Mouse (Mus musculus) megakaryocyte-erythroid progenitor cell, adult 5-6 weeks (primary cell): ENCODE measurements around the gene Zbtb39. TPM values are rescaled to one million over a fixed set of nuclear protein-coding genes. Genes with fewer than 3 reads are reported as not detected.
"Not testable (repeated sequence)": the region's sequence is repeated elsewhere in the genome, so short reads cannot be mapped to it uniquely, and the experiment has no call there.

Experiments
- ATAC-seq: replicated peaks from 2 replicates; pipeline ENCODE4 v1.8.0; 2016; ENCODE audit warnings: mild to moderate bottlenecking, inconsistent platforms; ENCODE audit not compliant: severe bottlenecking, poor library complexity, low FRiP score, low TSS enrichment
- total RNA-seq, 2 experiments: library from RNA; stranded (forward) in 1 of 2; stranded (reverse) in 1 of 2; fragments of 200-1000, 215-1000 nt in 1 of 2; fragments of >200 nt in 1 of 2; fragmentation: Nextera tagmentation in 1 of 2; gene quantifications; 2 replicates each; pipeline ENCODE4 v1.2.3; 2014 to 2017

Zbtb39 gene
- total RNA-seq, 2 experiments from 2014 or later, result 3.4 to 6.9 TPM

- no peak for ATAC-seq
These were observed 4.9 kb upstream of the Zbtb39 start for GRCm38 (mm10) chr10:127734434-127734833.

DNA sequence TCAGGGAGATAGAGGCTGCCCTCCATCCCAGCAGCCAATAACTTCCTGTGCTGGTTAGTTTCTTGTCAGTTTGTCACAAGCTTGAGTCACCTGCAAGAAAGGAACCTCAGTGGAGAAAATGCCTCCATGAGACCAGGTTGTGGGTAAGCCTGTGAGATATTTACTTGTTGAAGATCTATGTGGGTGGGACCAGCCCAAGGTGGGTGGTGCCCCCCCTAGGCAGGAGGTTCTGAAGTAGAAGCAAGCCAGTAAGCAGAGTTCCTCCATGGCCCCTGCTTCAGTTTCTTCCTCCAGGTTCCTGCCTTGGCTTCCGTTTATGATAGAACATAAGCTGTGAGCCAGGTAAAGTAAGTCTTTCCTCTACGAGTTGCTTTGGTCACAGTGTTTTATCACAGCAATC is 3.1 kb upstream of the Zbtb39 start:
- no peak for ATAC-seq

GRCm38 (mm10) chr10:127736916-127737315 is 2.4 kb upstream of the Zbtb39 start:
- ATAC-seq, result no peak

GRCm38 (mm10) chr10:127737552-127737951 is 1.8 kb upstream of the Zbtb39 start:
- no peak for ATAC-seq

DNA sequence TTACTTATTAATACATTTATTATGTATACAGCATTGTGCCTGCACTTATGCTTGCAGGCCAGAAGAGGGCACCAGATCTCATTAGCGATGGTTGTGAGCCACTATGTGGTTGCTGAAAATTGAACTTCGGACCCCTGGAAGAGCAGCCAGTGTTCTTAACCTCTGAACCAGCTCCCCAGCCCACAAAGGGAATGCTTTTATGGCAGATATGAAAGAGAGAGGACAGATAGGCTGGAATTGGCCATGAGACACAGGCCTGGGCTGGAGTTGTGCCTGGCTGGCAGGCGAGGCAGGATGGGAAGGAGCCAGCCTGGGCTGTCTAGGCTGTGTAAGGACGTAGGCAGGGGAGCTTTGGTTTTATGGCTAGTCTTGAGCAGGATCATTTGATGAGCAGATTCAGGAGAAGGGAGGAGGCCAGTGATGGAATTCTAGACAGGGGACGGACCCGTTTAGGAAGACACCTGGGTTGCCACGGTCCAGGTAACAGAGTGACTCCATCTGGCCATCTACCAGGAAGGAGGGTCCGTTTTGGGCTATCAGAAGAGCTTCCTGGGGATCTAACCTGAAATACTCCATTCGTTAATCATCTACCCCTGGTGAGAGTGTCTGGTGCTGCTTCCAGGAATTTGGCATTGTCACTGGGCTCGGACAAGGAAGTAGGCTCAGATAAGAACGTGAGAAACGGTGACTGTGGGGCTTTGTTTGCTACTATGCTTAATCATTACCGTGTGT is 1.0 kb upstream of the Zbtb39 start:
- ATAC-seq, result peak; percentile 24; the same call in 1 of the 2 replicates

DNA sequence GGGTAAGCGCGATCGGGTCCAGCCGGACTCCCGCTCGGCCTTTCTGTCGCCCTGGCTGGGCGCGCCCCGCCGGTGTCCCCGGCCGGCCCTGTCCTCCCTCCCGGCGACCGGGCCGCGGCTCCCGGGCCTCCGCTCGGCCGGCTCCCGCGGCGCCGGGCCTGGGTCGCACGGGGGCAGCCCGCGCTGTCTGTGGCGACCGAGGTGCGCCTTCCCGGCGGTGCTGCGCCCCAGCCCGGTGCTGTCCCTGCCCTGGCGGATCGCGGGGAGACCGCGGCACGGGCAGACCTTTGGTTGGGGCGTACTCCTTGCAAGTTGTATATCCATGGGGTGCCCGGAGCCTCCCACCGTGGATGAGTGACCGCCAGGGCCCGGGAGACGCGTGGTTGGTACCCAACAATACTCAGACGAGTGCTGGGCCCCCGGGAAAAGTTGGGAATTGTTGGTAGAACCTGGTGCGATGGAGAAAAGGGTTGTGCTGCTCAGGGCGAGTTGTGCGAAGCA is 373 bp downstream of the Zbtb39 start:
- ATAC-seq, result peak; percentile 27; the same call in 1 of the 2 replicates

GRCm38 (mm10) chr10:127744661-127745060 is 5.3 kb downstream of the Zbtb39 start:
- peak; percentile 50 for ATAC-seq

DNA sequence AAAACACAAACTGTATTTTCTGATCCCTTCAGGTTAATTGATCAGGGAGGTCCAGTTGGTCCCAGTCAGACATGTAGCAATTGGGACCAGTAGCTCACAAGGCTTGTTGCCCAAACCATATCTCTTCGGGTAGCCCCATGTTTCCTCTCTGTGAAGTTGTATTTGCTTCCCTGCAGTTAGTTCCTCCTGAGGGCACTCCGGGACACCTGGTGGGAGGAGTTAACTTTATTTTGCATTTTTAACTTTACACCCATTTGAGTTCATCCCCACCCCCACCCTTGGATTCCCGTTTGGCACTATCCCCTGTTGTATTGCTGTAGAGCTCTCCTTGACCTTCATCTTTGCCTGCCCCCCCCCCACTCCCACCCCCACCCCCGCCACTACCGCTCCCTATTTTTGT is 6.5 kb downstream of the Zbtb39 start:
- no peak for ATAC-seq

DNA sequence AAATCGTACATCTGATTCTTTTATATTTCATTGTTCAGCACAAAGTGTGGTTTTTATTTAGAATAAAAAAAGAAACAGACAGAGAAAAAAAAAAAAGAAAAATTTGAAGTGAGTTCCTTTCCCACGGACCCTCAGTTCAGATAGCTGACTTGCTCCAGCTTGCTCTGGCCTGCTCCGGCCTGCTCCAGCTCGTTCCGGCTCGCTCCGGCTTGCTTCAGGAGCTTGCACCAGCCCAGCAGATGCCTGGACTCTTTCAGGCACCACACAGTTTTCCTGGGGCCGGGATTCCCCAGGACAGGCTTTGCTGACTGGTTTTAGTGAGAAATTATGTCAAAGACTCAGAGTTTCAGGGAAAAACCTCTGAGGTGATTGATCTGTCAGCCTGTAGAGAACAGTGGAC is 7.9 kb downstream of the Zbtb39 start:
- ATAC-seq, result no peak

GRCm38 (mm10) chr10:127748847-127749612 is 9.7 kb downstream of the Zbtb39 start:
- ATAC-seq, result no peak

DNA sequence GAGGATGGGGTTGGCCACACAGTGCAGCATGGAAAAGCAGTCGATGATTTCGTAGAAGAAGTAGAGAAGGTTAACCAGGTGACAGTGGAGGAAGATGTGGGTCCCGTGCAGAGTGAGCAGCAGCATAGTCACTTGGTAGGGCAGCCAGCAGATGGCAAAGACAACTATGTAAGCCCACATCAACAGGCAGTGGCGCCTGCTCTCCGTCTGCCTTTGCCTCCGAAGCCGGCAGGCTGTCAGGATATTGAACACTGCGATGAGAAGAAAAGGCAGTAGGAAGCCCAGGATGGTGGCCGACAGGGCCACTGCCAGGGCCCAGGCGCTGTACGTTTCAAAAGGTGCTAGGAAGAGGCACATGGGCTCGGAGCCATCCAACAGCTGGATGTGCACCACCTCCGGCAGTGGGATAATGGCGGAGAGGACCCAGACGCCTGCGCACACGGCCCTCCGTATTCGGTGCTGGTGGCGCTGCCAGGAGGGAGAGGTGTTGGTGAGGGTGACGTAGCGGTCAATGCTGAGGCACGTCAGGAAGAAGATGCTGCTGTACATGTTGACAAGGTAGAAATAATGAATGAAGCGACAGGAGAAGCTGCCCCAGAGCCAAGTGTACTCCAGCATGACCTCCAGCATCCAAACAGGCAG is 10.9 kb downstream of the Zbtb39 start:
- no peak for ATAC-seq

GRCm38 (mm10) chr10:127751548-127751947 is 12.2 kb downstream of the Zbtb39 start, which contains the start of gene Gpr182:
TSS of gene Gpr182 (minus strand) at chr10:127751732.
- ATAC-seq, result no peak

- ATAC-seq, result no peak
These were observed 15.3 kb downstream of the Zbtb39 start for GRCm38 (mm10) chr10:127754566-127755166.

DNA sequence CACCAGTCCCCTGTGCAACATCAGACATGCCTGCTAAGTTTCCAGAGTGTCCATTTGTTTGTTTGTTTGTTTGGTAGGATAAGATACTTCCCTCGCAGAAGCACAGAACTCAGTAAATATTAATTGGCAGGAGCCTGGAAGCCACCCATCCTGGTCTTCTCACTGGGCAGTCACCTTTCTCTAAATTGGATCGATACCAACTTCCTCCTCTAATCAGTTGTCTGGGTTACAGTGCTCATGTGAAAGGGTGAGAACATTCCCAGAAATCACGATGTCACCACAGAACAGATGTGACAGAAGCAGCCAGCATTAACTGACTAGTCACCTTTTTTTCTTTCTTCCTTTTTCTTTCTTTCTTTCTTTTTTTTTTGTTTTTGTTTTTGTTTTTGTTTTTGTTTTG is 15.9 kb downstream of the Zbtb39 start:
- no peak for ATAC-seq

GRCm38 (mm10) chr10:127755770-127756468 is 16.6 kb downstream of the Zbtb39 start:
- no peak for ATAC-seq

- ATAC-seq, result no peak
These were observed 20.1 kb downstream of the Zbtb39 start, which contains the start of the genes Rdh1 and Rdh16f1 for GRCm38 (mm10) chr10:127759181-127760110. TSS of gene Rdh1 (plus strand) at chr10:127759721. TSS of gene Rdh16f1 (plus strand) at chr10:127759787.

GRCm38 (mm10) chr10:127762926-127763325 is 23.6 kb downstream of the Zbtb39 start:
- ATAC-seq, result not testable (repeated sequence)
